Mouse (Mus musculus) midbrain, embryonic 15.5 days (tissue): ENCODE results near the gene Slfn2. TPM values are rescaled to one million over a fixed set of nuclear protein-coding genes. Genes with fewer than 3 reads are reported as not detected.
"Not testable (repeated sequence)": the region's sequence is repeated elsewhere in the genome, so short reads cannot be mapped to it uniquely, and the experiment has no call there.

Experiments used
- ATAC-seq: fragments of 200-750 bp; cut with Nextera tagmentation; replicated peaks from 2 replicates; pipeline ENCODE4 v1.8.0; 2017; ENCODE audit warnings: moderate TSS enrichment
- H3K27ac ChIP-seq: fragments of 300-500 bp; sonication (generic); 2 replicates; pipeline ENCODE4 v1.5.1; 2015; ENCODE audit warnings: mild to moderate bottlenecking, inconsistent platforms
- H3K27me3 ChIP-seq: fragments of 300-500 bp; sonication (generic); replicated peaks from 2 replicates; pipeline ENCODE4 v1.6.1; 2015; ENCODE audit warnings: inconsistent platforms
- H3K36me3 ChIP-seq: fragments of 300-500 bp; sonication (generic); replicated peaks from 2 replicates; pipeline ENCODE4 v1.6.1; 2015; ENCODE audit warnings: inconsistent platforms
- H3K4me1 ChIP-seq: fragments of 300-500 bp; sonication (generic); 2 replicates; pipeline ENCODE4 v1.6.1; 2015; ENCODE audit warnings: inconsistent platforms
- H3K4me2 ChIP-seq: fragments of 300-500 bp; sonication (generic); 2 replicates; pipeline ENCODE4 v1.6.1; 2015; ENCODE audit warnings: inconsistent platforms, mild to moderate bottlenecking, moderate library complexity
- H3K4me3 ChIP-seq: fragments of 300-500 bp; sonication (generic); 2 replicates; pipeline ENCODE4 v1.5.1; 2015; ENCODE audit warnings: mild to moderate bottlenecking, inconsistent platforms
- H3K9ac ChIP-seq: fragments of 300-500 bp; sonication (generic); 2 replicates; pipeline ENCODE4 v1.6.1; 2015; ENCODE audit warnings: mild to moderate bottlenecking, inconsistent platforms
- H3K9me3 ChIP-seq: fragments of 300-500 bp; sonication (generic); 2 replicates; pipeline ENCODE4 v1.6.1; 2016; ENCODE audit warnings: inconsistent platforms
- WGBS: fragments of 180-500 bp; shearing (Covaris S2); methylation state at CpG from one replicate; pipeline ENCODE4 v1.1.7; 2015; ENCODE audit warnings: mixed read lengths; 5-methylcytosine and 5-hydroxymethylcytosine counted together
- polyA plus RNA-seq: library from polyadenylated mRNA; unstranded; fragments of >200 nt; fragmentation: Nextera tagmentation; extraction: Ambion mirVana; gene quantifications from 2 replicates; pipeline ENCODE4 v1.2.1, GENCODE M21; 2015

The Slfn2 gene
- polyA plus RNA-seq, result 1.6 and 2.2 TPM in 2 replicates

DNA sequence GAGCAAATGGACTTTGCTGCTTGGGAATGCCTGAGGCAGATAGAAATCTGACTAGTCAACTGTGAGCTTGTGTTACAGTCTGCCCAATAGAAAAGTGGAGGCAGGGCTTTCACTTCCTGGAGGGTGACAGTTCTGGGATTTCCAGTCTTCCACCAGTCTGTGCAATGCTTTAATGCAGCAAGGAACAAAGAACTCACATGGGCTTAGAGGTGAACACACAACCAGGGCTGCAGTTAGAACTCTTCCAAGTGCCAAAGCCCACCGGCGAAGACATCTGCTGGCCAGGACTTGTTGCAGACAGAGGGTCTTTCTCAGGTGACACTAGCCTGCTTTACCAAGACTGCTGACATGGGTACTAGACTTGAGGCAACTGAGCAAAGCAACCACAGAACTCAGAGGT lies at the start of gene Slfn2:
Slfn2 (plus strand) TSS at position 167 of the 400 bp plus-strand sequence.
- no peak for ATAC-seq
- no peaks in the 10 kb centered on the region for H3K36me3 ChIP-seq
- no peak within 1 kb of the TSS for H3K27ac ChIP-seq
- H3K4me3 ChIP-seq, result no peak within 1 kb of the TSS
- H3K9ac ChIP-seq, result no peak within 1 kb of the TSS
- H3K27me3 ChIP-seq, result no peaks in the 10 kb centered on the region
- H3K9me3 ChIP-seq, result no peaks in the 10 kb centered on the region
- no peaks in the 10 kb centered on the region for H3K4me1 ChIP-seq
- no peak within 1 kb of the TSS for H3K4me2 ChIP-seq
- 91% methylated on average over 2 of the region's 2 CpGs for WGBS

DNA sequence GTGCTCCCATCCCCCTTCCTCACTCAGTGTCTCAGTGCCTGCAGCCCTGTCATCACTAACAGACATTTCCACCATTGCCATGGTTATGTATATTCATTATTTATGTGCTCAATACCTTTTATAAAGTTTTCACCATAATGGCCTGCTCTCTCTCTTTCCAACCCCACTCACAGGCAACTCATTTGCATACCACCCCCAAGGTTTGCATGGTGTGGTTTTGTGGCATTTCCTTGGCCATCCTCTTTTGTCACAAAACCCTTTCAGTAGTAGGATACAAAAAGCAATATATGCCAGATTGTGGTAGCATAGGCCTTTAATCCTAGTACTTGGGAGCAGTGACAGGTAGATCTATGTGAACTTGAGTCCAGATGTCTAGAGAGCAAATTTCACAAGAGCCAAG lies 48.8 kb upstream of the Slfn2 start:
- Histone ChIP-seq H3K4me2 (no peak overlapping the region), H3K36me3 (no peaks in the 10 kb centered on the region), H3K27me3 (no peaks in the 10 kb centered on the region), H3K27ac (no peak overlapping the region), H3K9ac (no peak overlapping the region), H3K4me3 (no peak overlapping the region), H3K9me3 (no peaks in the 10 kb centered on the region), H3K4me1 (no peaks in the 10 kb centered on the region)
- no peak for ATAC-seq

DNA sequence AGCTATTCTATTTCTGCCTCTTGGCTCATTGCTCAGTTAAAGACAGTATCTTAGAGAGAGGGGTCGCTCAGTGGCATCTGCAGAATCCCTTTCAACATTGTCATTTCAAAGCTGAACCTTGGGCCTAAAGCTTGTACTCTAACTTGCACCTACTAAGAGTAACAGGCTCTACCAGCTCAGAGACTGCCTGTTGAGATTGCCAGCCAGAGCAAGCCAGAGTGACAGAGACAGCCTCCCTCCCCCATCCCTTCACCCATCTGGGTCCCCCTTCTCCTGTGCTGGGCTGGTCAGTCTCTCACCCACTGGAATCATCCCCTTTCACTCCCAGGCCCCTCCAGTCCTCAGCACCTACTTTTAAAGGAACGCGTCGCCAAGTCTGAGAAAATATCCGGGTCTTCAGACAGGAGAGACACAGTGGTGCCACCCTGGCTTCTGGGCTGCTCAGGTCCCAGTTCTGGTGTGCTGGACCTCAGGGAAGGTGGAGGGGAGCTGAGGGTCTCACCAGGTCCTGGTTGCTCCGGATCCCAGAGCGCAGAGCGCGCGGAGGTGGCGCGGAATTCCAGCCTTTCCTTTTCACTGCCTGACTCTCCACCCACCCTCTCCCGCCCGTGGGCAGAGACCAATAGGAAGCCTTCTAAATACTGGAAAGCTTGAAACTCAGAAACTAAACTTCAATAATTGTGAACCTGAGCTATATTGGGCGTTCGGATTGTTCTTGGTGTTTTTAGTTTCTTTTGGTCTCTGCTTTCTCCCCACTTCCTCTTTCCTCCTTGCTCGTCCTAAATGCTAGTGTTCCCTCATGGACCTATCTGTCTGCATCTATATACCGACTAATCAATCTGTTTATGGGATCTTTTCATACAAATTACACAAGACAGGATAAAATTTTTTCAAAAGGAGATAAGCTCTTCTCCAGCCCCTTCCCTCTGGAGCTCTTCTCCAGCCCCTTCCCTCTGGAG lies 45.1 kb upstream of the Slfn2 start:
- H3K4me1 ChIP-seq, H3K36me3 ChIP-seq, H3K9me3 ChIP-seq, H3K9ac ChIP-seq, H3K4me2 ChIP-seq, H3K27ac ChIP-seq, ATAC-seq, H3K27me3 ChIP-seq, H3K4me3 ChIP-seq: not testable (repeated sequence)
- WGBS, result 77% methylated on average over 18 of the region's 18 CpGs

DNA sequence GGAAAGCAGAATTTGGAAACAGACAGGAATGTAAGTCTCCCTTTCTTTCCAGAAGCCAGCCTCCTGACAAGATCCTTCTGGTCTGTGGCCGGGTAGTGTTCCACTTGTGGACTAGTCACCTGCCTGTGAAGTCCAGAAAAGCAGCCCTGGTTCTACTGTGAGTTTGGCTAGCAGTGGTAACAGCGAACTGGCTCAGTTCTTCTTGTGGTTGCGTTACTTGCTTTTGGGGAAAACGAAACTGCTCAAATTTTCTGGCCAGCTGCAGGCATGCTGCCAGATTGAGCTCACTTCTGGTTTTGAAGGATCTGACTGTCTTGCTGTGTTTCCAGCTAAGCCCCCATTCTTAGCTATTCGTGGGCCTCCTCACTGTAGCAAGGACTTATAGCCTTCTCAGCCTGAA lies 44.3 kb upstream of the Slfn2 start, which contains the start of gene Slfn8:
Slfn8 (minus strand) TSS at position 190 of the 400 bp plus-strand sequence.
- ATAC-seq, result no peak
- Histone ChIP-seq H3K9ac (no peak within 1 kb of the TSS), H3K36me3 (no peaks in the 10 kb centered on the region), H3K9me3 (no peaks in the 10 kb centered on the region), H3K4me3 (no peak within 1 kb of the TSS), H3K27ac (no peak within 1 kb of the TSS), H3K4me1 (no peaks in the 10 kb centered on the region), H3K27me3 (no peaks in the 10 kb centered on the region), H3K4me2 (no peak within 1 kb of the TSS)
- WGBS, result 75% methylated on average over 5 of the region's 5 CpGs

DNA sequence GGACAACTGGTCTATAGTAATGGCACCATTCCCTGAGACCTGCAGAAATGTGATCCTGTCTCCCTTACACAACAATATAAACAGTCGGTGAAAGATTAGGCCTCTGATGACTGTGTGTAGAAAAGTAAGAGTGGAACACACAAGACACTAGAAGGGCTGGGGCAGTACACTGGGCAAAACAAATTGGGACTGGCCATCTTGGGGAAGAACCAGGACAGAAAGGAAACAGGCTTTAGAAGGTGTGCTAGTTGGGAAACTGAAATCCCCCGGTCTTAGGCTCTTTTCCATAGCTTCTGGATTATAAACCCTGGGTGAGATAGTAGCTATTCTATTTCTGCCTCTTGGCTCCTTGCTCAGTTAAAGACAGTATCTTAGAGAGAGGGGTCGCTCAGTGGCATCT lies 26.2 kb upstream of the Slfn2 start:
- H3K4me3 ChIP-seq, H3K27ac ChIP-seq, H3K9ac ChIP-seq, H3K9me3 ChIP-seq, ATAC-seq, H3K4me2 ChIP-seq, H3K27me3 ChIP-seq, H3K4me1 ChIP-seq, H3K36me3 ChIP-seq: not testable (repeated sequence)
- WGBS, result 82% methylated on average over 3 of the region's 3 CpGs

DNA sequence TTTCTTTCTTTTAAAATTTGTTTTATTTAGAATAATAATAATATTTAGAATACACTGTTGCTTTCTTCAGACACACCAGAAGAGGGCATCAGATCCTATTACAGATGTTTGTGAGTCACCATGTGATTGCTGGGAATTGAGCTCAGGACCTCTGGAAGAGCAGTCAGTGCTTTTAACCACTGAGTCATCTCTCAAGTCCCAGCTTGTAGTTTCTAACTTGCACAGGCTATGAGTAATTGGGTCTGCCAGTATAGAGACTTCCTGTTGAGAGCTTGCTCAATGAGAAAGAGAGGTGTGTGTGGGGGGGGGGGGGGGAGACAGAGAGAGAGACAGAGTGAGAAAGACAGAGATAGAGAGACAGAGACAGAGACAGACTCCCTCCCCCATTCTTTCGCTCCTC lies 25.8 kb upstream of the Slfn2 start:
- WGBS, result 60% methylated on average over 1 of the region's 1 CpGs
- H3K4me3 ChIP-seq, result no peak overlapping the region
- H3K27me3 ChIP-seq, result no peaks in the 10 kb centered on the region
- H3K4me1 ChIP-seq, result no peaks in the 10 kb centered on the region
- no peak for ATAC-seq
- no peaks in the 10 kb centered on the region for H3K9me3 ChIP-seq
- H3K36me3 ChIP-seq, result no peaks in the 10 kb centered on the region
- no peak overlapping the region for H3K27ac ChIP-seq
- H3K4me2 ChIP-seq, result no peak overlapping the region
- no peak overlapping the region for H3K9ac ChIP-seq

DNA sequence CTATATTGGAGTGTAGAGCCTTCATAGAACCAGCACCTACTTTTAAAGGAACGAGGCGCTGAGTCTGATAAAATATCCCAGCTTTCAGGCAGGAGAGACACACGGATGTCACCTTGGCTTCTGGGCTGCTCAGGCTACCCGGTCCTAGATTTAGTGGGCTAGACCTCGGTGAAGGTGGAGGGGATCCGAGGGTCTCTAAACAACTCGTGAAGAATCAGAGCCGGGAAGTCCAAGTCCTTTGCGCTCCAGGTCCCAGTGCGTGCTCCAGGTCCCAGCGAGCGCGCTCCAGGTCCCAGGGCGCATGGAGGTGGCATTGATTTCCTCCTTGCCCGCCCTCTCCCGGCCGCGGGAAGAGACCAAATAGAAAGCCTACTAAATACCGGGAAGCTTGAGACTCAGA lies 25.1 kb upstream of the Slfn2 start:
- WGBS, result 10% methylated on average over 19 of the region's 19 CpGs
- Histone ChIP-seq H3K4me3 (no peak overlapping the region), H3K9ac (no peak overlapping the region), H3K9me3 (no peaks in the 10 kb centered on the region), H3K4me2 (0 out of 2 replicates have a peak overlapping the region, but pooled peaks have one; percentile 2), H3K4me1 (no peaks in the 10 kb centered on the region), H3K27me3 (no peaks in the 10 kb centered on the region), H3K27ac (no peak overlapping the region), H3K36me3 (no peaks in the 10 kb centered on the region)
- ATAC-seq, result no peak

DNA sequence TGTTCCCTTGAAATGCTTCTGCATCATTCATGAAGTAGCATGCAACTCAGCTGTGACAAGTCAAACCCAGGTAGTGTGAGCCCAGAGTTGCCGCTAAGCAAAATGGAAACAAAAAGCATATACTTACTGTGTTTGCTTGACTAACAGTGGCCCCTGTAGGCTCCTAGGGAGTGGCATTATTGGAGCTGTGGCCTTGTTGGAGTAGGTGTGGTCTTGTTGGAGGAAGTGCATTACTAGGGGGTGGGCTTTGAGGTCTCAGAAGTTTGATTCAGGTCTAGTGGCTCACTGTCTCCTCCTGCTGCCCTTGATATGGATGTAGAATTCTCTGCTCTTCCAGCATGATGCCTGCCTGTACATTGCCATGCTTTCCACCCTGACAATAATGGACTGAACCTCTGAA lies 24.6 kb upstream of the Slfn2 start:
- Histone ChIP-seq H3K4me3 (no peak overlapping the region), H3K27me3 (no peaks in the 10 kb centered on the region), H3K36me3 (no peaks in the 10 kb centered on the region), H3K4me2 (no peak overlapping the region), H3K4me1 (no peaks in the 10 kb centered on the region), H3K27ac (no peak overlapping the region), H3K9ac (no peak overlapping the region), H3K9me3 (no peaks in the 10 kb centered on the region)
- 37% methylated on average over 1 of the region's 1 CpGs for WGBS
- ATAC-seq, result no peak

DNA sequence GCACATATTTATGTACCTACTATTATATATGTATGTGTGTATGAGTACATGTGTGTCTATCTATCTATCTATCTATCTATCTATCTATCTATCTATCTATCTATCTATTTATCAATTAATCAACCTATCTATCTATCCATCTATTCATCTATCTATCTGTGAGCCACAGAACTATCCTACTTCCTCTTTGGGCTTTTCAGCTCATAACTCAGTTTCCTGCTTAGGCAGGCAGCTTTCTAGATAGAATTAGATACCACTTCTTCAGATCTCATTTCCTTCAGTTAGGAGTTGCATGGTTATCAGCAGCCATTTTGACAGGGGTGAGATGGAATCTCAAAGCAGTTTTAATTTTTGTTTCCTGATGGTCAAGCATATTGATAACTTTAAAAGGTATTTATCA lies 23.9 kb upstream of the Slfn2 start:
- ATAC-seq, result no peak
- Histone ChIP-seq H3K4me2 (no peak overlapping the region), H3K4me3 (no peak overlapping the region), H3K9me3 (no peaks in the 10 kb centered on the region), H3K9ac (no peak overlapping the region), H3K27me3 (no peaks in the 10 kb centered on the region), H3K36me3 (no peaks in the 10 kb centered on the region), H3K4me1 (no peaks in the 10 kb centered on the region), H3K27ac (no peak overlapping the region)

DNA sequence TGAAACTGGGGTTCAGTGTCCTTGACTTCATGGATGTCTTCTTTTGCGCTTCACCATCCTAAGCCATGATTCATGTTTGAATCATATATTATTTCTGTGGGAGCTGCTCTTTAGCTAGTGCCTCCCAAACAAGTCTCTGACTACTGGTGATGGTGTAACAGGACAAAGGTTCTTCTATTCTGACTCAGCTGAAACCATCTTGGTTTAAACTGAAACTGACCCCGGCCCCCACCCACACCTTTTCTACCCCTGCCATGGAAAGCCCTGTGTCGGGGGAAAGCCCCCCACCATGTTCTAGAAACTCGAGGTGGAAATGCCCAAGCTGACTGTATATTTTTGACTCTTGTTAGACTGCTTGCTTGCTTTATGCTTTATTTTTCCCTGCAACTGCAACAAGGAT lies 21.0 kb upstream of the Slfn2 start:
- Histone ChIP-seq H3K27ac (no peak overlapping the region), H3K9me3 (no peaks in the 10 kb centered on the region), H3K4me1 (no peaks in the 10 kb centered on the region), H3K36me3 (no peaks in the 10 kb centered on the region), H3K4me2 (no peak overlapping the region), H3K27me3 (no peaks in the 10 kb centered on the region), H3K4me3 (no peak overlapping the region), H3K9ac (no peak overlapping the region)
- 85% methylated on average over 4 of the region's 4 CpGs for WGBS
- no peak for ATAC-seq

DNA sequence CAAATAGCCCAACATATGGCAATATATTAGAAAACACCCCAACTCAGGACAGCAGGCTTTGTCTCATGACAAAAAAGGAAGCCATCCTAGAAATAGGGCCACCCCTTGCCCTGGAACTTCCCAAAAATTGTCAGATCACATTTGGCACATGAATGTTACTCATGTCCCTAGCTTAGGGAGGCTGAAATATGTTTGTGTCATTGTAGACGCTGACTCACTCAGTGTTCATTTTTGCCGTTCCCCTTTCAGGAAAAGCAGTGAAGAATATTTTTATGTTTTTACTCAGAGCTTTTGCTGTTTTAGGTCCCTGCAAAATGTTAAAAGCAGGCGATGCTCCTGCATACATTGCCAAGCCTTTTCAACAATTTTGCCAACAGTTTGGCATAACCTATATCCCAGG lies 19.3 kb upstream of the Slfn2 start:
- Histone ChIP-seq H3K27ac (no peak overlapping the region), H3K9ac (no peak overlapping the region), H3K4me1 (no peaks in the 10 kb centered on the region), H3K9me3 (no peaks in the 10 kb centered on the region), H3K27me3 (no peaks in the 10 kb centered on the region), H3K36me3 (no peaks in the 10 kb centered on the region), H3K4me2 (no peak overlapping the region), H3K4me3 (no peak overlapping the region)
- WGBS, result 80% methylated on average over 3 of the region's 3 CpGs
- ATAC-seq, result no peak

DNA sequence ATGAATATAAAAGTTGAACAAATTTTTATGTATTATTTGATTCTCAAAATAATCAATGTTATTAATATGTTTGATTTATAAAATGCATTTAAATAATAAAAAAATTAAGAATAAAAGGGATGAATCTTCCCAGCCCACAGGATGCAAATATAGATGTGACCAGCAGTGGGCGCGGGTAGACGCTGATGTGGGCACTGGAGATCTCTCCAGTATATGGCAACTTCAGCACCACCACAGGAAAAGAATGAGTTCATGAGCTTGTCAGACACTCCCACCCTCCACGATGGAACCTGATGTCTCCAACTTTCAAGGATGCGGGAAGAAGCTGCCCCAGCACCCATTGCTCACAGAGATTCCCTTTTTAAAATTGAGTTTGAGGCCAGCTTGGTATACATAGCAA lies 7.0 kb upstream of the Slfn2 start:
- 4% methylated on average over 5 of the region's 5 CpGs for WGBS
- Histone ChIP-seq H3K4me2 (no peak overlapping the region), H3K4me1 (no peaks in the 10 kb centered on the region), H3K27me3 (no peaks in the 10 kb centered on the region), H3K4me3 (no peak overlapping the region), H3K36me3 (no peaks in the 10 kb centered on the region), H3K27ac (no peak overlapping the region), H3K9me3 (no peaks in the 10 kb centered on the region), H3K9ac (no peak overlapping the region)
- no peak for ATAC-seq

DNA sequence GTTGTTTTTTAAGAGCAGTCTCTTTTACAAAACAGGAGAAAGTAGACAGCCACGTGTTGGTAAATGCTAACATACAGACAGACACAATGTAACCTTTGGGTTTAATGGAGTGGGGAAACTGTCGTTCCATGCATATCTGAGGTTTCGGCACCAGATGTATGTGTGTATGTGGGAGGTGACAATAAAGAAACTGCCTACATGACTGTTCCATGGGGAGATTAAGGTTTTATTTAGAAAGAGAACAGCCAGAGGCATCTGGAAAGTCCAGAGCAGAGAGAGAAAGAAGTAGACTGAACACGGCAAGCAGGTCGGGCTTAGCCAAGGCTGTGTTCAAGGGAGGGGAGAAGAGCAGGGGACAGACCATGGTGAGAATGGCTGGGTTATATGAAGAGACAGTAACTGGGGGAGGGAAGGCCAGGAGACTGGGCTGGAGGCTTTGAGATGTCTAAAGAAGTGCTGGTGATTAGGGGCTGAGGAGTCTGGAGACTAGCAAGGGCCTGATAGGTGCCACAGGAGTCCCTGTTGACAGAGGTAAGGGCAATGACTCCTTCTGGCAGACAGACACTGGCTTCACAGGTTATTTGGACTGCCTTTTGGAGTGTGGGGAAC lies 4.4 kb upstream of the Slfn2 start:
- no peak overlapping the region for H3K4me3 ChIP-seq
- H3K9me3 ChIP-seq, result no peaks in the 10 kb centered on the region
- no peaks in the 10 kb centered on the region for H3K4me1 ChIP-seq
- H3K27me3 ChIP-seq, result no peaks in the 10 kb centered on the region
- WGBS, result 77% methylated on average over 5 of the region's 5 CpGs
- H3K36me3 ChIP-seq, result no peaks in the 10 kb centered on the region
- H3K9ac ChIP-seq, result no peak overlapping the region
- H3K27ac ChIP-seq, result no peak overlapping the region
- H3K4me2 ChIP-seq, result no peak overlapping the region
- ATAC-seq, result no peak
